Mouse (Mus musculus) hindbrain, embryonic 10.5 days (tissue): ENCODE results near the gene Vav3. TPM values are rescaled to one million over a fixed set of nuclear protein-coding genes. Genes with fewer than 3 reads are reported as not detected.

Experiments
- DNase-seq: peaks from one replicate; pipeline ENCODE4 v3.0.0-alpha.2; 2017; ENCODE audit warnings: low spot score
- H3K27ac ChIP-seq: fragments of 300-500 bp; sonication (generic); 2 replicates; pipeline ENCODE4 v1.5.1; 2016; ENCODE audit warnings: mild to moderate bottlenecking, moderate library complexity
- H3K27me3 ChIP-seq: fragments of 300-500 bp; sonication (generic); 2 replicates; pipeline ENCODE4 v1.6.1; 2016; ENCODE audit warnings: mild to moderate bottlenecking; ENCODE audit not compliant: poor library complexity, insufficient read depth, severe bottlenecking
- H3K36me3 ChIP-seq: fragments of 300-500 bp; sonication (generic); 2 replicates; pipeline ENCODE4 v1.6.1; 2016; ENCODE audit warnings: mild to moderate bottlenecking, moderate library complexity
- H3K4me1 ChIP-seq: fragments of 300-500 bp; sonication (generic); replicated peaks from 2 replicates; pipeline ENCODE4 v1.6.1; 2016; ENCODE audit warnings: mild to moderate bottlenecking
- H3K4me3 ChIP-seq: fragments of 300-500 bp; sonication (generic); 2 replicates; pipeline ENCODE4 v1.5.1; 2016; ENCODE audit warnings: mild to moderate bottlenecking, moderate library complexity
- H3K9me3 ChIP-seq: fragments of 300-500 bp; sonication (generic); 2 replicates; pipeline ENCODE4 v1.6.1; 2016; ENCODE audit warnings: mild to moderate bottlenecking, moderate library complexity
- WGBS: fragments of 180-500 bp; shearing (Covaris S2); methylation state at CpG from one replicate; pipeline ENCODE4 v1.1.7; 2016; 5-methylcytosine and 5-hydroxymethylcytosine counted together
- polyA plus RNA-seq: library from polyadenylated mRNA; unstranded; fragments of >200 nt; fragmentation: Nextera tagmentation; extraction: Ambion mirVana; gene quantifications from 2 replicates; pipeline ENCODE4 v1.2.1, GENCODE M21; 2016

Gene Vav3
- polyA plus RNA-seq, 1 experiment from 2014 or later, result 12.2 TPM

- no peak overlapping the region for H3K4me3 ChIP-seq
- DNase-seq, result no peak
- H3K27ac ChIP-seq, result no peak overlapping the region
- H3K4me1 ChIP-seq, result no peaks in the 10 kb centered on the region
- H3K36me3 ChIP-seq, result no peaks in the 10 kb centered on the region
- WGBS, result 60% methylated on average over 6 of the region's 7 CpGs
- H3K27me3 ChIP-seq, result no peaks in the 10 kb centered on the region
- H3K9me3 ChIP-seq, result no peaks in the 10 kb centered on the region
Measured at GRCm38 (mm10) chr3:109323447-109324300, 16.8 kb upstream of the Vav3 start.

GRCm38 (mm10) chr3:109327128-109327527, 13.3 kb upstream of the Vav3 start:
- 73% methylated on average over 3 of the region's 3 CpGs for WGBS
- no peak for DNase-seq
- Histone ChIP-seq H3K9me3 (no peaks in the 10 kb centered on the region), H3K27ac (no peak overlapping the region), H3K4me1 (no peaks in the 10 kb centered on the region), H3K36me3 (no peaks in the 10 kb centered on the region), H3K4me3 (no peak overlapping the region), H3K27me3 (no peaks in the 10 kb centered on the region)

GRCm38 (mm10) chr3:109332755-109333154, 7.7 kb upstream of the Vav3 start:
- H3K36me3 ChIP-seq, result no peaks in the 10 kb centered on the region
- no peak overlapping the region for H3K4me3 ChIP-seq
- H3K27ac ChIP-seq, result no peak overlapping the region
- DNase-seq, result no peak
- no peaks in the 10 kb centered on the region for H3K9me3 ChIP-seq
- WGBS, result 51% methylated on average over 5 of the region's 5 CpGs
- H3K4me1 ChIP-seq, result no peaks in the 10 kb centered on the region
- no peaks in the 10 kb centered on the region for H3K27me3 ChIP-seq

GRCm38 (mm10) chr3:109335470-109335869, 5.0 kb upstream of the Vav3 start:
- no peak overlapping the region for H3K27ac ChIP-seq
- WGBS, result 88% methylated on average over 1 of the region's 1 CpGs
- no peak for DNase-seq
- H3K9me3 ChIP-seq, result no peaks in the 10 kb centered on the region
- no peaks in the 10 kb centered on the region for H3K27me3 ChIP-seq
- no peak overlapping the region for H3K4me3 ChIP-seq
- peaks cover 8% of the 10 kb centered on the region; the same call in 1 of the 2 replicates for H3K4me1 ChIP-seq
- no peaks in the 10 kb centered on the region for H3K36me3 ChIP-seq

GRCm38 (mm10) chr3:109339290-109339689, 1.2 kb upstream of the Vav3 start:
- Histone ChIP-seq H3K27me3 (peaks cover 16% of the 10 kb centered on the region), H3K4me3 (no peak overlapping the region), H3K4me1 (peaks cover 26% of the 10 kb centered on the region), H3K36me3 (no peaks in the 10 kb centered on the region), H3K27ac (no peak overlapping the region), H3K9me3 (no peaks in the 10 kb centered on the region)
- 80% methylated on average over 9 of the region's 9 CpGs for WGBS
- DNase-seq, result no peak

GRCm38 (mm10) chr3:109339941-109340273, 546 bp upstream of the Vav3 start:
- 0% methylated on average over 9 of the region's 9 CpGs for WGBS
- peak overlapping the region; percentile 91 for H3K27ac ChIP-seq
- H3K4me3 ChIP-seq, result peak overlapping the region; percentile 83
- H3K27me3 ChIP-seq, result peaks cover 16% of the 10 kb centered on the region
- peaks cover 26% of the 10 kb centered on the region for H3K4me1 ChIP-seq
- H3K9me3 ChIP-seq, result no peaks in the 10 kb centered on the region
- no peaks in the 10 kb centered on the region for H3K36me3 ChIP-seq
- DNase-seq, result no peak

GRCm38 (mm10) chr3:109341071-109341480, 623 bp downstream of the Vav3 start:
- no peak for DNase-seq
- no peaks in the 10 kb centered on the region for H3K9me3 ChIP-seq
- under 1% methylated on average over 18 of the region's 18 CpGs for WGBS
- peak overlapping the region; percentile 91 for H3K27ac ChIP-seq
- H3K27me3 ChIP-seq, result peaks cover 16% of the 10 kb centered on the region
- no peaks in the 10 kb centered on the region for H3K36me3 ChIP-seq
- H3K4me1 ChIP-seq, result peaks cover 26% of the 10 kb centered on the region
- peak overlapping the region; percentile 83 for H3K4me3 ChIP-seq

GRCm38 (mm10) chr3:109341631-109342030, 1.2 kb downstream of the Vav3 start:
- Histone ChIP-seq H3K27ac (peak overlapping the region; percentile 91), H3K27me3 (peaks cover 16% of the 10 kb centered on the region), H3K4me3 (peak overlapping the region; percentile 83), H3K36me3 (no peaks in the 10 kb centered on the region), H3K9me3 (no peaks in the 10 kb centered on the region), H3K4me1 (peaks cover 26% of the 10 kb centered on the region)
- WGBS, result 6% methylated on average over 8 of the region's 8 CpGs
- DNase-seq, result peak; percentile 25

GRCm38 (mm10) chr3:109351956-109352684, 11.7 kb downstream of the Vav3 start:
- Histone ChIP-seq H3K4me3 (no peak overlapping the region), H3K27ac (no peak overlapping the region), H3K27me3 (no peaks in the 10 kb centered on the region), H3K9me3 (no peaks in the 10 kb centered on the region), H3K4me1 (no peaks in the 10 kb centered on the region), H3K36me3 (no peaks in the 10 kb centered on the region)
- DNase-seq, result no peak
- WGBS, result 81% methylated on average over 4 of the region's 4 CpGs

- H3K4me3 ChIP-seq, result no peak overlapping the region
- no peaks in the 10 kb centered on the region for H3K9me3 ChIP-seq
- WGBS, result 87% methylated on average over 6 of the region's 6 CpGs
- no peaks in the 10 kb centered on the region for H3K4me1 ChIP-seq
- H3K36me3 ChIP-seq, result no peaks in the 10 kb centered on the region
- H3K27ac ChIP-seq, result no peak overlapping the region
- no peaks in the 10 kb centered on the region for H3K27me3 ChIP-seq
- no peak for DNase-seq
Measured at GRCm38 (mm10) chr3:109352690-109353089, 12.2 kb downstream of the Vav3 start.

- 94% methylated on average over 5 of the region's 5 CpGs for WGBS
- Histone ChIP-seq H3K4me3 (no peak overlapping the region), H3K36me3 (no peaks in the 10 kb centered on the region), H3K4me1 (no peaks in the 10 kb centered on the region), H3K27ac (no peak overlapping the region), H3K9me3 (no peaks in the 10 kb centered on the region), H3K27me3 (no peaks in the 10 kb centered on the region)
- no peak for DNase-seq
Measured at GRCm38 (mm10) chr3:109353814-109354213, 13.4 kb downstream of the Vav3 start.

GRCm38 (mm10) chr3:109355158-109355557, 14.7 kb downstream of the Vav3 start:
- Histone ChIP-seq H3K4me3 (no peak overlapping the region), H3K4me1 (no peaks in the 10 kb centered on the region), H3K27me3 (no peaks in the 10 kb centered on the region), H3K27ac (no peak overlapping the region), H3K9me3 (no peaks in the 10 kb centered on the region), H3K36me3 (no peaks in the 10 kb centered on the region)
- DNase-seq, result no peak
- 88% methylated on average over 5 of the region's 5 CpGs for WGBS

- no peak for DNase-seq
- Histone ChIP-seq H3K9me3 (no peaks in the 10 kb centered on the region), H3K4me3 (no peak overlapping the region), H3K27ac (no peak overlapping the region), H3K36me3 (no peaks in the 10 kb centered on the region), H3K27me3 (no peaks in the 10 kb centered on the region), H3K4me1 (no peaks in the 10 kb centered on the region)
- WGBS, result 89% methylated on average over 4 of the region's 4 CpGs
Measured at GRCm38 (mm10) chr3:109360746-109361145, 20.3 kb downstream of the Vav3 start.
